Mouse (Mus musculus): ENCODE data around the gene Mrps9. TPM values are rescaled to one million over a fixed set of nuclear protein-coding genes. Genes with fewer than 3 reads are reported as not detected.

Gene Mrps9
- polyA plus RNA-seq, 2 experiments, result 22.0 to 26.3 TPM

DNA sequence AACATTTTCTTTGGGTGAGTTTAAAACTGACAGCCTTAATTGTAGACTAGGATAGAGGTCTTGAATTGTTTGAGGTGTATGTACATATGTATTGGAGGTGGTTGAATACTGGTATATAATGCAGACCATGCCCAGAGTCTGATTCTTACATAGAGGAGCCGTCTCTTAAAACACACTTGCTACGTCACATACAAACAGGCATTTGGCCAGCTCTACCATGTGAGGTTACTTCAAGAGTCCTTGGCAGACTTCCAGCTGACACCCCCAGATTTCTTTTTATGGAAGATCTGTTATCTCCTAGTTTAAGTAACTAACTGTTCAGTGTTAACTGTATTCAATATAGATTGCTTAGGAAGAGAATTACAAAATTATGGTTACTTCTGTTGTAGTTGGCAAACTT, 23.1 kb downstream of the Mrps9 start:
- no peak for DNase-seq (ENCODE audit: low read depth in 3 of 3, low spot score in 3 of 3)
- no peak overlapping the region for H3K9ac ChIP-seq (replicated peaks)
- WGBS (ENCODE audit: insufficient replicate concordance), result 65% methylated on average over 2 of the region's 2 CpGs

DNA sequence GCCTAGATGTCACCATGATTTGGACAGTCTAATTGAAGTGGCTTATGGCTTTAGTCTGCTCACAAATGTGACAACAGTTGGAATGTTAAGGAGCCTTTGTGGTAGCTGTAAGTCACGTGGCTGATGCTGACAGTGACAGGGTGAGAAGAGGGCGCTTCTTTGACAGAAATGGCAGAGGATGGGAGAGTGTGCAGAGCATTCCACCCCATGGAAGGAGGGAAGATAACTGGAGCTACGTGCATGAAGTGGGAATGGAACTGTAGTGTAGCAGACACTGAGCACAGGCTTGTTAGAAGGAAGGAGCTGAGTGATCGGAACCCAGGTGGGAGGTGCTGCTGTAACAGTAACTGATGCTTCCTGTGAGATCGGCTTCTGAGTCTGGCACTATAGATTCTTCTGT, 24.2 kb downstream of the Mrps9 start:
- ATAC-seq (ENCODE audit: insufficient read depth) (no peak), DNase-seq (ENCODE audit: low read depth in 3 of 3, low spot score in 3 of 3) (no peak)
- H3K9ac ChIP-seq (replicated peaks), result no peak overlapping the region
- H3K9me3 ChIP-seq (ENCODE audit: control insufficient read depth, low read length), result no peaks in the 10 kb centered on the region
- H3K27ac ChIP-seq, result no peak overlapping the region
- TF ChIP-seq EP300 (IDR thresholded peaks at IDR 0.05; ENCODE audit: low read depth), result no peak
- no peak for TF ChIP-seq CTCF (IDR thresholded peaks at IDR 0.05; ENCODE audit: low read depth)
- 74% methylated on average over 5 of the region's 5 CpGs for WGBS (ENCODE audit: insufficient replicate concordance)
- H3K36me3 ChIP-seq (replicated peaks; ENCODE audit: control insufficient read depth, insufficient read depth, low read depth), result no peaks in the 10 kb centered on the region
- H3K27me3 ChIP-seq (ENCODE audit: control insufficient read depth, insufficient read depth, low read length), result no peaks in the 10 kb centered on the region
- H3K4me3 ChIP-seq (ENCODE audit: insufficient read depth in 1 of 2, low read depth in 2 of 2, low read length in 2 of 2), result no peak overlapping the region
- no peak overlapping the region for H3K4me2 ChIP-seq (ENCODE audit: low read depth)
- 0 out of 4 replicates have a peak, but pooled peaks cover 0 to 3% of the 10 kb centered on the region in 2 experiments for H3K4me1 ChIP-seq (replicated peaks; ENCODE audit: control insufficient read depth in 2 of 2, insufficient read depth in 2 of 2, low read length in 1 of 2)

More for the DNA sequence above, 23.1 kb downstream of the Mrps9 start:
- Histone ChIP-seq H3K9me3 (ENCODE audit: control insufficient read depth, low read length) (no peaks in the 10 kb centered on the region), H3K27me3 (ENCODE audit: control insufficient read depth, insufficient read depth, low read length) (no peaks in the 10 kb centered on the region), H3K4me2 (ENCODE audit: low read depth) (no peak overlapping the region), H3K36me3 (replicated peaks; ENCODE audit: control insufficient read depth, insufficient read depth, low read depth) (no peaks in the 10 kb centered on the region), H3K27ac (no peak overlapping the region), H3K4me1 (replicated peaks; ENCODE audit: control insufficient read depth in 2 of 2, insufficient read depth in 2 of 2, low read length in 1 of 2) (0 out of 4 replicates have a peak, but pooled peaks cover 0 to 3% of the 10 kb centered on the region in 2 experiments), H3K4me3 (ENCODE audit: insufficient read depth in 1 of 2, low read depth in 2 of 2, low read length in 2 of 2) (no peak overlapping the region)
- ATAC-seq (ENCODE audit: insufficient read depth), result no peak
- TF ChIP-seq CTCF (IDR thresholded peaks at IDR 0.05; ENCODE audit: low read depth) (no peak), EP300 (IDR thresholded peaks at IDR 0.05; ENCODE audit: low read depth) (no peak)

DNA sequence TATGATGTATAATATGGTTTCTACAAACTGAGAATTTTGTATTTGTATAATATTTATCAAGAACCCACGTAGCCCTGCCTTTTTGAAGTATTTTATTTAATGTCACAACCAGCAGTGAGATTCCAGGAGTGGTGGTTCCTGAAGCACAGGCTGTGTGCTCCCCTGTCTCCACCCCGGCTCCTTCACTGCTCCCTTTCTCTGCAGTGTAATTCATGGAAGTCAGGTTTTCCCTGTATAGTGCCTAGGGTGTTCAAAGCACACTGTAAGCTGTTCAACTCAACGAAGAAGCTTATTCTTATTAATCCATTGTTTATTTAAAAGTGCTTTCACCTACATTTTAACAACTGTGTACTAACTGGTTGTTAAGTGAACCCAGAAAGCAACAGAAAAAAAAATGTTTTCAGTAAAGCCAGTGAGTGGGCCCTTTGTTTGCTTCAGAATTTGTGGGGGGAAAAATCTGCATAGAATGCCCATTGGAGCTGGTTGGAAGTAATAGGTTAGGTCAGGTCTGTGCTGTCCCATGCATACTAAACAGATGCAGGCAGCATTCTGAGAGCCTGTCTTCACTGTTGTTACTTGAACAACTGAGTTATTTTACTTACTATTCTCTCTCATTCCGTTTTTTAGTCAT, 25.5 kb downstream of the Mrps9 start:
- TF ChIP-seq CTCF (IDR thresholded peaks at IDR 0.05; ENCODE audit: low read depth) (no peak), EP300 (IDR thresholded peaks at IDR 0.05; ENCODE audit: low read depth) (no peak)
- no peaks in the 10 kb centered on the region for H3K27me3 ChIP-seq (ENCODE audit: control insufficient read depth, insufficient read depth, low read length)
- DNase-seq (ENCODE audit: low read depth in 3 of 3, low spot score in 3 of 3) (no peak), ATAC-seq (ENCODE audit: insufficient read depth) (no peak)
- H3K36me3 ChIP-seq (replicated peaks; ENCODE audit: control insufficient read depth, insufficient read depth, low read depth), result no peaks in the 10 kb centered on the region
- H3K4me2 ChIP-seq (ENCODE audit: low read depth), result no peak overlapping the region
- WGBS (ENCODE audit: insufficient replicate concordance), result 65% methylated on average over 4 of the region's 4 CpGs
- H3K9me3 ChIP-seq (ENCODE audit: control insufficient read depth, low read length), result no peaks in the 10 kb centered on the region
- no peaks in the 10 kb centered on the region for H3K4me1 ChIP-seq (replicated peaks; ENCODE audit: control insufficient read depth in 2 of 2, insufficient read depth in 2 of 2, low read length in 1 of 2)
- no peak overlapping the region for H3K9ac ChIP-seq (replicated peaks)
- H3K4me3 ChIP-seq (ENCODE audit: insufficient read depth in 1 of 2, low read depth in 2 of 2, low read length in 2 of 2), result no peak overlapping the region
- H3K27ac ChIP-seq, result no peak overlapping the region

DNA sequence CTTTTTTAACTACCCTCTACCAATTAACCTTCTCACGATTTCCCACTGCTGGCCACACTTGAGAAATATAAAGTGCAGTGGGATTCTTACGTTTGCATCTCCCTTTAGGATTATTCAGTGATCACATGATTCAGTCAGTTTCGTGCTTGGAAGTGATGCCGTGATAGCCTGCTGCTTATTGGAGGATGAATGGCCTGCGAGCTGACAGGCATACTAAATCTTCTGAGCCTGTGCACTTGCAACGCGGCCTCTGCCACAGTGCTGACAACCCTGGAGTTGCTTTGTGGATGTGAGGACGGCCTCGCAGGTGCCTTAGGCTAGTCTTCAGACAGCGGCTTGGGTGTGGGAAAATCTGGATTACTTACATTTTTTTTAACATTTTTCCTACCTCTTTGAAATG, 26.2 kb downstream of the Mrps9 start:
- Histone ChIP-seq H3K4me1 (replicated peaks; ENCODE audit: control insufficient read depth in 2 of 2, insufficient read depth in 2 of 2, low read length in 1 of 2) (no peaks in the 10 kb centered on the region), H3K27ac (no peak overlapping the region), H3K9me3 (ENCODE audit: control insufficient read depth, low read length) (no peaks in the 10 kb centered on the region), H3K9ac (replicated peaks) (no peak overlapping the region), H3K4me3 (ENCODE audit: insufficient read depth in 1 of 2, low read depth in 2 of 2, low read length in 2 of 2) (no peak overlapping the region), H3K4me2 (ENCODE audit: low read depth) (no peak overlapping the region), H3K27me3 (ENCODE audit: control insufficient read depth, insufficient read depth, low read length) (no peaks in the 10 kb centered on the region), H3K36me3 (replicated peaks; ENCODE audit: control insufficient read depth, insufficient read depth, low read depth) (no peaks in the 10 kb centered on the region)
- 86% methylated on average over 10 of the region's 10 CpGs for WGBS (ENCODE audit: insufficient replicate concordance)
- TF ChIP-seq CTCF (IDR thresholded peaks at IDR 0.05; ENCODE audit: low read depth), result no peak
- TF ChIP-seq EP300 (IDR thresholded peaks at IDR 0.05; ENCODE audit: low read depth), result no peak
- ATAC-seq (ENCODE audit: insufficient read depth), result no peak
- no peak for DNase-seq (ENCODE audit: low read depth in 3 of 3, low spot score in 3 of 3)

DNA sequence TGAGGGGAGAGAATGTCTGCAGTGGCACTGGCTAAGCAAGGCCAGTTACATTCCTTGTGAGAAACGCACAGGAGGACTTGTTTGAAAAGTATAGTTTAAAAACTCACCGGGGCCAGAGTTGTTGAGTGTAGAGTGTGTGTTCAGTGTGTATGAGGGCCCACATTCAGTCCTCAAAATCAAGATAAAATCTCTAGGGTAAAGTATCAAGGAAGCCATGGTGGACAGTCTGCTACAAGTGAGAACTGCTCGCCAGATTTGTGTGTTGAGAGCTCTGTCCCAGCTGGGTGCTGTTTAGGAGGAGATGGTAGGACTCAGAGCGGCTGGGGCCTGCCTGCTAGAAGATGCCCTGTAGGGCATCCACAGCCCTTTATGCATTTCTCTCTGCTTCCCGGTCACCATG, 27.8 kb downstream of the Mrps9 start:
- ATAC-seq (ENCODE audit: insufficient read depth), result no peak
- H3K4me1 ChIP-seq (replicated peaks; ENCODE audit: control insufficient read depth in 2 of 2, insufficient read depth in 2 of 2, low read length in 1 of 2), result no peaks in the 10 kb centered on the region
- no peaks in the 10 kb centered on the region for H3K36me3 ChIP-seq (replicated peaks; ENCODE audit: control insufficient read depth, insufficient read depth, low read depth)
- H3K9ac ChIP-seq (replicated peaks), result no peak overlapping the region
- DNase-seq (ENCODE audit: low read depth in 3 of 3, low spot score in 3 of 3), result no peak
- no peaks in the 10 kb centered on the region for H3K27me3 ChIP-seq (ENCODE audit: control insufficient read depth, insufficient read depth, low read length)
- H3K27ac ChIP-seq, result no peak overlapping the region
- H3K9me3 ChIP-seq (ENCODE audit: control insufficient read depth, low read length), result no peaks in the 10 kb centered on the region
- WGBS (ENCODE audit: insufficient replicate concordance), result 72% methylated on average over 5 of the region's 5 CpGs
- no peak overlapping the region for H3K4me2 ChIP-seq (ENCODE audit: low read depth)
- TF ChIP-seq CTCF (IDR thresholded peaks at IDR 0.05; ENCODE audit: low read depth) (no peak), EP300 (IDR thresholded peaks at IDR 0.05; ENCODE audit: low read depth) (no peak)
- H3K4me3 ChIP-seq (ENCODE audit: insufficient read depth in 1 of 2, low read depth in 2 of 2, low read length in 2 of 2), result no peak overlapping the region
